Mouse (Mus musculus): Measurements from ENCODE around the gene Sult3a1.

DNA sequence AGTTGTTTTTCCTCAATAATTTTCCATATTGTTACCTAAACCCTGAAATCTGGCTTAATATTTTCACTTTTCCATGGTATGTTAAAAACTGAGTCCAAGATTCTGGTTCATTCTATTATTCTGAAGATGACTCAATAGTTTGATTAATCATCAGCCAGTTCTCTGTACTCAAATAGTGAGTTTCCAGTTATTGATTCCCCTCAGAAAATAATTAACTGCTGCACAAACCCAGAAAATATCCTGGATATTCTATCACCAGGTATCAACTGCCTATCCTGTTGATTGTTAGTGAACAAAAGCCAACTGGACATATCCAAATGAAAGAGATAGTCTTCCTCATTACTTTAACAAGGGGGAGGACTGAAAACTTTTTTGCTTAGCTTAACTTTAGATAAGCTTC, 43.3 kb upstream of the Sult3a1 start:
- TF ChIP-seq POLR2A (IDR thresholded peaks at IDR 0.05; ENCODE audit: low read depth, low read length) (no peak), EP300 (IDR thresholded peaks at IDR 0.05; ENCODE audit: low read length) (no peak), MEF2A (IDR thresholded peaks at IDR 0.05; ENCODE audit: borderline replicate concordance, low read depth, low read length) (no peak), CTCF (conservative IDR thresholded peaks at IDR 0.05 in 1 of 2, IDR thresholded peaks at IDR 0.05 in 1 of 2; ENCODE audit: low read depth in 2 of 2, low read length in 2 of 2) (no peak), ELF1 (IDR thresholded peaks at IDR 0.05; ENCODE audit: low read depth, low read length) (no peak), MAFK (IDR thresholded peaks at IDR 0.05; ENCODE audit: insufficient replicate concordance, low read length) (no peak), MAX (IDR thresholded peaks at IDR 0.05; ENCODE audit: low read length) (no peak), MXI1 (IDR thresholded peaks at IDR 0.05; ENCODE audit: low read depth, low read length) (no peak), ZKSCAN1 (IDR thresholded peaks at IDR 0.05; ENCODE audit: borderline replicate concordance, low read depth, low read length) (no peak), BHLHE40 (IDR thresholded peaks at IDR 0.05; ENCODE audit: low read depth, low read length) (no peak), TBP (conservative IDR thresholded peaks at IDR 0.05; ENCODE audit: low read depth, low read length) (no peak), ZMIZ1 (IDR thresholded peaks at IDR 0.05; ENCODE audit: low read depth, low read length) (no peak)

Measured in CH12.LX (cell line).